Mouse (Mus musculus) E14TG2a.4 (cell line): ENCODE measurements around the gene Acsf3.

Experiments used
- CTCF ChIP-seq: conservative IDR thresholded peaks from 2 replicates; pipeline ENCODE4 v1.5.1; 2014; ENCODE audit warnings: low read length
- NANOG ChIP-seq: IDR thresholded peaks from 2 replicates; pipeline ENCODE4 v1.6.1; 2014; ENCODE audit warnings: borderline replicate concordance, low read length, mixed read lengths

GRCm38 (mm10) chr8:122847829-122848561 is 72.7 kb downstream of the Acsf3 start, which contains the start of gene Cdh15:
- TF ChIP-seq CTCF (no peak), NANOG (no peak)
